Comparison of ENCODE assay signal across 19 mouse cellular contexts in the genomic region with DNA sequence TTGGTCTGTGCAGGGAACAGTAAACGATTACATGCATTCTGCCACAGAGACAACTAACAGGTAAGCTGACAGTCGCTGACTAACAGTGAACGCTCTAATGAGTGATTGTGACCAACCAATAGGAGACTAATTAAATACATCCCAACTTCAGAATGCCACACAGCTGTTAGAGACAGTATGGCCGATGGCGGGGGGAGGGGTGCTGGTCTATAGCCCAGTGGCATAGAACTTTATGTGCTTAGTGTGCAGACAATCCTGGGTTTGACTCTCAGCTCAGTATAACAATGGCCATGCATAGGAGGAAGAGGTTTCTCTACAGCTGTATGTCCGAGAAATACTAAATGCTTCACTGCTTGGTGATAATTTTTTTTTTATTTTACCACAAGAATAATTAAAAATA. TPM values are rescaled to one million over a fixed set of nuclear protein-coding genes. Genes with fewer than 3 reads are reported as not detected.
DNase-seq lines count a peak whose midpoint lies in the region; ATAC-seq and TF ChIP-seq lines count a peak whose summit lies in the region.
"Had no signal": no experiment of that assay in that cellular context is flagged by ENCODE, and none has a peak within 500 bp of the region (broad histone marks: within the 10 kb centered on the region; RNA-seq: fewer than 3 reads in every experiment).

No protein-coding gene starts in this region.

- no peak; the same call in 1 of the 2 replicates for ATAC-seq in kidney, embryonic 15.5 days (replicated peaks; ENCODE audit: low FRiP score)
- peak; percentile 46; the same call in 1 of the 2 replicates for ATAC-seq in stomach, embryonic 14.5 days (ENCODE audit: insufficient number of reproducible peaks, insufficient read depth, low FRiP score, low read depth)
- ATAC-seq in stomach, postnatal 0 days (ENCODE audit: low FRiP score, low TSS enrichment): no peak
- ATAC-seq: inflammation-experienced regulatory T-cells, adult 6 months had no signal

- no peak overlapping the region for H3K4me3 ChIP-seq in kidney, embryonic 15.5 days (replicated peaks)
- no peak overlapping the region for H3K4me3 ChIP-seq in stomach, embryonic 14.5 days (ENCODE audit: low read depth, low read length)
- H3K4me3 ChIP-seq in stomach, postnatal 0 days (ENCODE audit: low read depth, low read length): no peak overlapping the region
- H3K4me3 ChIP-seq: forebrain, embryonic 10.5 days had no signal

- no peaks in the 10 kb centered on the region for H3K36me3 ChIP-seq in kidney, embryonic 15.5 days
- H3K36me3 ChIP-seq in stomach, embryonic 14.5 days (ENCODE audit: control insufficient read depth, insufficient read depth, low read length): no peaks in the 10 kb centered on the region
- no peaks in the 10 kb centered on the region for H3K36me3 ChIP-seq in stomach, postnatal 0 days (ENCODE audit: control insufficient read depth, insufficient read depth, low read length)

- H3K4me1 ChIP-seq in kidney, embryonic 15.5 days: peaks cover 41% of the 10 kb centered on the region
- H3K4me1 ChIP-seq in stomach, embryonic 14.5 days (ENCODE audit: control insufficient read depth, insufficient read depth, low read length): peaks cover 13% of the 10 kb centered on the region
- H3K4me1 ChIP-seq in stomach, postnatal 0 days (replicated peaks; ENCODE audit: control insufficient read depth, insufficient read depth): peaks cover 2% of the 10 kb centered on the region; the same call in 1 of the 2 replicates

- DNase-seq in heart, adult 11 months: peak; percentile 87
- no peak for DNase-seq in heart, adult 8-10 months (ENCODE audit: low spot score)
- no peak for DNase-seq in kidney, adult 9 months
- no peak for DNase-seq in stomach, postnatal 0 days (ENCODE audit: low spot score)
- DNase-seq in frontal cortex, postnatal 10 days (ENCODE audit: low spot score in 2 of 2): no peak
- DNase-seq in right cerebral cortex, adult 18-20 months: no peak
- DNase-seq: B cell, adult 2 months; cerebellum, adult 11 months; cerebellum, postnatal 25 days; gastrocnemius, postnatal 25 days; left cerebral cortex, postnatal 4 days; lung, postnatal 14 days had no signal

- H3K27me3 ChIP-seq in kidney, embryonic 15.5 days: no peaks in the 10 kb centered on the region
- H3K27me3 ChIP-seq in stomach, embryonic 14.5 days (ENCODE audit: control insufficient read depth, insufficient read depth, low read length): no peaks in the 10 kb centered on the region
- no peaks in the 10 kb centered on the region for H3K27me3 ChIP-seq in stomach, postnatal 0 days (ENCODE audit: control insufficient read depth, insufficient read depth, low read length)

- no peak for TF ChIP-seq EP300 in stomach, postnatal 0 days (optimal IDR thresholded peaks at IDR 0.05)

- no peaks in the 10 kb centered on the region for H3K9me3 ChIP-seq in kidney, embryonic 15.5 days (replicated peaks)
- H3K9me3 ChIP-seq in stomach, embryonic 14.5 days (ENCODE audit: control insufficient read depth, low read depth, low read length): no peaks in the 10 kb centered on the region
- no peaks in the 10 kb centered on the region for H3K9me3 ChIP-seq in stomach, postnatal 0 days (ENCODE audit: control insufficient read depth, low read length)
- H3K9me3 ChIP-seq: forebrain, embryonic 10.5 days had no signal

- no peak for TF ChIP-seq CTCF in stomach, postnatal 0 days (IDR thresholded peaks at IDR 0.05; ENCODE audit: low read depth)

- peak overlapping the region; percentile 67; the same call in 1 of the 2 replicates for H3K27ac ChIP-seq in kidney, embryonic 15.5 days
- H3K27ac ChIP-seq in stomach, embryonic 14.5 days (ENCODE audit: low read length): no peak overlapping the region
- no peak overlapping the region for H3K27ac ChIP-seq in stomach, postnatal 0 days (replicated peaks)

- 63% methylated on average over 6 of the region's 6 CpGs for WGBS in kidney, embryonic 15.5 days
- WGBS in stomach, embryonic 14.5 days: 61% methylated on average over 6 of the region's 6 CpGs
- WGBS in stomach, postnatal 0 days: 70% methylated on average over 6 of the region's 6 CpGs

- no peak overlapping the region for H3K4me2 ChIP-seq in kidney, embryonic 15.5 days
- H3K4me2 ChIP-seq in stomach, embryonic 14.5 days (replicated peaks; ENCODE audit: low read depth, low read length): no peak overlapping the region
- H3K4me2 ChIP-seq in stomach, postnatal 0 days (replicated peaks; ENCODE audit: low read depth): no peak overlapping the region
- H3K4me2 ChIP-seq: midbrain, embryonic 11.5 days had no signal

- H3K9ac ChIP-seq in kidney, embryonic 15.5 days: no peak overlapping the region
- H3K9ac ChIP-seq in stomach, embryonic 14.5 days (replicated peaks; ENCODE audit: low read depth, low read length): no peak overlapping the region
- H3K9ac ChIP-seq in stomach, postnatal 0 days (ENCODE audit: low read length): no peak overlapping the region

RNA-seq across cellular contexts. Expression of a gene that starts 7.2 kb away (rescaled TPM):
- total RNA-seq in heart, adult 8-10 months (2022): 10 to 100 TPM; 11.5 to 14.6 (median 13.3) TPM
- polyA plus RNA-seq in kidney, embryonic 15.5 days (2015; fragmentation: Nextera tagmentation; extraction: Ambion mirVana): 8.7 and 9.7 TPM in 2 replicates
- 11.5 and 12.0 TPM in 2 replicates for polyA plus RNA-seq in stomach, embryonic 14.5 days (2014; fragmentation: Nextera tagmentation; extraction: Ambion mirVana)
- 3.1 and 3.3 TPM in 2 replicates for polyA plus RNA-seq in stomach, postnatal 0 days (2015; fragmentation: Nextera tagmentation; extraction: Ambion mirVana)

RNA-seq across cellular contexts. Expression of a gene that starts 57.8 kb away (rescaled TPM):
- total RNA-seq in heart, adult 8-10 months (2022): under 1 TPM in 3 of 4 experiments, not detected in 1; 0.05 to 0.11 (median 0.06) TPM
- 1.3 and 1.4 TPM in 2 replicates for polyA plus RNA-seq in kidney, embryonic 15.5 days (2015; fragmentation: Nextera tagmentation; extraction: Ambion mirVana)
- polyA plus RNA-seq in stomach, embryonic 14.5 days (2014; fragmentation: Nextera tagmentation; extraction: Ambion mirVana): 0.07 and 0.11 TPM in 2 replicates
- polyA plus RNA-seq in stomach, postnatal 0 days (2015; fragmentation: Nextera tagmentation; extraction: Ambion mirVana): 0.36 and 0.59 TPM in 2 replicates
- total RNA-seq: monocyte, adult 5-6 weeks had no signal
- polyA plus RNA-seq: inflammation-experienced regulatory T-cells, adult 6 months; small intestine, adult 2 months had no signal
